ENCODE assay signal across 8 mouse cellular contexts in genomic region chr6:146887958-146888659, GRCm38 (mm10). TPM values are rescaled to one million over a fixed set of nuclear protein-coding genes. Genes with fewer than 3 reads are reported as not detected.
DNase-seq lines count a peak whose midpoint lies in the region; ATAC-seq and TF ChIP-seq lines count a peak whose summit lies in the region.

TSS of gene Ppfibp1 (plus strand) at chr6:146888487.

- H3K4me1 ChIP-seq in lung, embryonic 14.5 days (ENCODE audit: insufficient read depth): peaks cover 18% of the 10 kb centered on the region

- H3K9me3 ChIP-seq in lung, embryonic 14.5 days (ENCODE audit: low read depth, low read length): no peaks in the 10 kb centered on the region

- peak within 1 kb of the TSS; percentile 82 for H3K4me2 ChIP-seq in lung, embryonic 14.5 days

- WGBS in lung, embryonic 14.5 days: under 1% methylated on average over 71 of the region's 80 CpGs

- peak within 1 kb of the TSS; percentile 78 for H3K4me3 ChIP-seq in lung, embryonic 14.5 days (ENCODE audit: low read depth, low read length)

- peak; percentile 97 for ATAC-seq in lung, embryonic 14.5 days (ENCODE audit: insufficient read depth)
- ATAC-seq in neutrophil, adult 5-6 weeks (ENCODE audit: extremely low read depth, insufficient number of reproducible peaks, low FRiP score, poor library complexity, severe bottlenecking): peak; percentile 85

- H3K27me3 ChIP-seq in lung, embryonic 14.5 days (ENCODE audit: insufficient read depth, low read length): no peaks in the 10 kb centered on the region

- TF ChIP-seq CTCF in lung, embryonic 14.5 days (IDR thresholded peaks at IDR 0.05; ENCODE audit: low read depth): no peak

- no peaks in the 10 kb centered on the region for H3K36me3 ChIP-seq in lung, embryonic 14.5 days (ENCODE audit: insufficient read depth)

- peak within 1 kb of the TSS; percentile 89 for H3K9ac ChIP-seq in lung, embryonic 14.5 days

- peak within 1 kb of the TSS; percentile 82 for H3K27ac ChIP-seq in lung, embryonic 14.5 days (ENCODE audit: low read depth)

- peak; percentile 94 for DNase-seq in MN1 (ENCODE audit: low spot score)
- DNase-seq in cerebellum, adult 8-10 months: peak; percentile 87
- DNase-seq in forelimb bud, embryonic 11.5 days (ENCODE audit: low read depth, low spot score): peak; percentile 91
- DNase-seq in heart, postnatal 4 days: peak; percentile 98
- DNase-seq in layer of hippocampus, adult 8-10 months (ENCODE audit: low spot score in 2 of 2): peak; percentile 80 to 89
- peak; percentile 97 for DNase-seq in lung, embryonic 14.5 days
- peak; percentile 84 to 86 for DNase-seq in thymus, adult 18-20 months

RNA-seq across cellular contexts. Expression of gene Ppfibp1, which starts in this region (rescaled TPM):
- 100 to 1,000 TPM in 1 of 2 experiments, 10 to 100 TPM in 1; 95.3 to 106 TPM for total RNA-seq in heart, postnatal 4 days (2021)
- 10 to 100 TPM; 40.8 to 45.2 (median 41.9) TPM for total RNA-seq in layer of hippocampus, adult 8-10 months (2022)
- polyA plus RNA-seq in lung, embryonic 14.5 days (2014; fragmentation: Nextera tagmentation; extraction: Ambion mirVana): 52.5 and 56.8 TPM in 2 replicates
- 4.5 and 4.9 TPM in 2 replicates for total RNA-seq in neutrophil, adult 5-6 weeks (2017)

Comparison
In these comparisons a context has a peak if more than half of its experiments do, and no peak if none do; other contexts are left out.
1. Peak in every context shown above with its lines: DNase-seq, ATAC-seq, H3K4me3 ChIP-seq and H3K27ac ChIP-seq.